Mouse (Mus musculus): ENCODE measurements around the gene Hunk.

GRCm38 (mm10) chr16:90405599-90405998, 19.8 kb downstream of the Hunk start:
- TF ChIP-seq CTCF (IDR thresholded peaks at IDR 0.05; ENCODE audit: control insufficient read depth, insufficient read depth, insufficient replicate concordance, low read depth, low read length), result no peak
- TF ChIP-seq POLR2A (IDR thresholded peaks at IDR 0.05; ENCODE audit: control insufficient read depth, low read depth, low read length), result no peak
